Mouse (Mus musculus): ENCODE measurements around the gene Tbl1xr1.

Tbl1xr1 gene

DNA sequence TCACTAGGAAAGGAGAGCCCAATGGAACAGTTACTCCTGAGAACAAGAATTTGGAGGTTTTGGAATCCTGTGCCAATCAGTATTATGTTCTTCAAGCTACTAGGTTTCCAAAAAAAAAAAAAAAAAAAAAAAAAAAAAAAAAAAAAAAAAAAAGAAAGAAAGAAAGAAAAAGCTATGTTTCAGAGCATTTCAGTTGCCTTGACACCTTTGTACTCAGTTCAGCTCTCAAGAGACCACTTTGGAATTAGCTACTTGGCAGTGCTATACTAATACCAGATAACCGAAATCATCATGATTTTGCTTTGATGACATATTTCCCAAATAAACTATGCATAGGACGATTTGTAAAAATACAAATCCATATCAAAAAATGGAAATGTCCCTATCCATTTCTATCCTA is 145.1 kb downstream of the Tbl1xr1 start:
- DNase-seq (ENCODE audit: low spot score): no peak

DNA sequence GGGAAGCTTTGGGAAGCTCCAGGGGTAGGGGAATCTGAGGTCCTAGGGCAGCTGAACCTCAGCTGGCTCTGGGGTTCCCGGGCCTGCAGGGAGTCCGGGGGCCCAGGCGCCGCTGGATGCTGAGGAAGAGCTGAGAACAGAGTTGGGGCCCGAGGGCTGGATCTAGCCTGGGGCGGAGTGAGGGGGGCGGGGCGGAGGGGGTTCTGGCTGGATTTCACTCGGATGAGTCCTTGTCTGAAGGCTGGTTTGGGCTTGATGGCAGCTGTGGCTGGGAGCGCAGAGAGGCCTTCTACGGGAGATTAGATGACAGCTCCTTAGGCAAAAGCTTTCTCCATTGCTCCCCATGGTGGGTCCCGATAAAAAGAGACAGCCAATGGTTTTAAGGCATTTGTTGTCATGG is 145.9 kb downstream of the Tbl1xr1 start:
- DNase-seq (ENCODE audit: low spot score): no peak

DNA sequence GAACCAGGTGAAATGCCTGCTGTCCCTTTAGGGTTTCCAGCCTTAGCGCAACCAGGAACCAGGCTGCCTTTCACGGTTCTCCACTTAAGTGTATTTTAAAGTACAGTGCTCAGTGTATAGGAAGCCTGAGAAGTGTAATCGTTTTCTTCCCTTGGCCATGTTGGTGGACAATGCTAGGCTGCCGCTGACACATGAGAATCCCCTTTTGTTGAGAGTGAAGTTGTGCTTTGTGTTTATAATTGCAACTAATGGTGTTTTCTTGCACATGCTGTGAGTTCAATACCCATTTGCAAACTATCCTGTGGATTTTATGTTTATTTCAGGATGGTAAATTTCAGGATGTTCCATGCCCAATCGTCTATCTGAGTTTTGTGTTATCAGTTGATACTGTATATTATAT is 146.6 kb downstream of the Tbl1xr1 start:
- no peak for DNase-seq (ENCODE audit: low spot score)

DNA sequence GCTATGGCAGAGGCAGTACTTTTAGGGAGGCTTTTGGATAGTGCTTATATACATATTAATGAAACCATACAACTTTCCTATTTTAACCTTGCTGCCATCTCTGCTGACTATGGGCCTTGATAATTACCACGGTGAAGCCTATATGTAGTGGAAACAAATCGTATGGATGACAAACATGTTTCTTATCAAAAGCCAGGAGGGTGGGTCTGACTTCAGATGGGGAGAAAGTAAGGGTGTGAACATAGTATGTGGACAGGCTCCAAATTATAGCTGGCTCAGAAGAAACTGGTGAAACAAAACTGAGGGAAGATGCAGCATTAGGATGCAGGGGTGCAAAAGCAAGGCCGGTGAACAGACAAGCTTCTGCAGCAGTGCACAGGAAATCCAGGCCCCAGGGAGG is 151.6 kb downstream of the Tbl1xr1 start:
- DNase-seq (ENCODE audit: low spot score): no peak

DNA sequence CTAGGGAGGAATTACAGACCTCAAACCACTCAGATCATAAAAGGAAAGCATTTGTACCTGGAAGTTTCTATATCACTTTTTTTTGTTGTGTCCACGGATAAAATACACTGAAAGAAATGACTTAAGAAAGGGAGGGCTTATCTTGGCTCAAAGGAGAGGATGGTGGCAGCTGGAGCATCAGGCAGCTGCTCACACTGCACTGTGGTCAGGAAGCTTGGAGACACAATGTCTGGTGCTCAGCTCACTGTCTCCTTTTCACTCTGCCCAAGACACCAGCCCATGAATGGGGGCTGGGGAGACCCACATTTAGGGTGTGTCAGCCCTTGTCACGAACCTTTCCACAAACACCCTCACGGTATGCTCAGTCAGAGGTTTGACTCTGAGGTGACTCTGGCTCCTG is 154.2 kb downstream of the Tbl1xr1 start:
- DNase-seq (ENCODE audit: low spot score): no peak

DNA sequence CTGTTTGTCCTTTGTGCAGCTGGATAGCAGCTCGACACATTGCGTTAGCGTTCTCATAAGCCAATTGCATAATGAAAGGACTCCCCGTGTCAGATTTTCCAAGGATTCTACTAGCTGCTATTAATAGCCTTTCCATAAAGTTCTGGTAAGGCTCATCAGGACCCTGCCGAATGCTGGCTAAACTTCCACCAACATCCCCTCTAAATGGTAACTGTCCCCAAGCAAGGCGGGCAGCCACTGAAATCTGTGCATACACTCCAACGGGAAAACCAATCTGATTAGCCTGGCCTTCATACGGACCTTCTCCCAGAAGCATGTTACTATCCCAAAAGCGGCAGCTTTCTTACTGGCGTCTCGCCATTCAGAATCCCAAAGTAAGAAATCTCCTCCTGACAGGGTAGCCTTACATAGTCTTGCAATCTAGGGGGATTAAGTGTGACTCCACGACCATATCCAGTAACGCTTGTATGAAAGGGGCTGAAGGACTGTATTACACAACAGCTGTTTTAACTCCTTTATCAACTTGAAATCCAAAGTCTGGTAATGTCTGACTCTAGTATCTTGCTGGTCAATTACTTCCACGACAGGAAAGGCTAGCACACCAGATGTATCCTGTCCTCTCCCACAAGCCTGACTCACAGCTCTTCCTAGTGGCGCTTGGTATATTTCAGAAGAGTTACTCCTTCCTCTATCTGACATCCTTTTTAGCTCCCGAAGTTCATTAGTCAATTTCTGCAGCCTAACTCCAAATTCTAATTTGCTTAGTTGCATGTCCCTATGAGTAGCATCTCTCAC is 161.9 kb downstream of the Tbl1xr1 start:
- no peak for DNase-seq (ENCODE audit: low spot score)

Data from embryo, embryonic 10 days (tissue).